Mouse (Mus musculus) hindbrain, postnatal 0 days (tissue): ENCODE data around the gene Anxa5. TPM values are rescaled to one million over a fixed set of nuclear protein-coding genes. Genes with fewer than 3 reads are reported as not detected.

Experiments
- ATAC-seq: fragments of 200-750 bp; cut with Nextera tagmentation; 2 replicates; pipeline ENCODE4 v1.8.0; 2017; ENCODE audit warnings: mild to moderate bottlenecking, moderate TSS enrichment, moderate library complexity
- DNase-seq: peaks from one replicate; pipeline ENCODE4 v3.0.0-alpha.2; 2015; ENCODE audit warnings: low spot score
- H3K27ac ChIP-seq: fragments of 300-500 bp; sonication (generic); 2 replicates; pipeline ENCODE4 v1.5.1; 2014; ENCODE audit warnings: mild to moderate bottlenecking
- H3K27me3 ChIP-seq: fragments of 300-500 bp; sonication (generic); 2 replicates; pipeline ENCODE4 v1.6.1; 2014; ENCODE audit warnings: low read length, mixed read lengths; ENCODE audit not compliant: insufficient read depth
- H3K36me3 ChIP-seq: fragments of 300-500 bp; sonication (generic); 2 replicates; pipeline ENCODE4 v1.6.1; 2014; ENCODE audit warnings: low read length, mixed read lengths; ENCODE audit not compliant: insufficient read depth
- H3K4me1 ChIP-seq: fragments of 300-500 bp; sonication (generic); 2 replicates; pipeline ENCODE4 v1.6.1; 2014; ENCODE audit warnings: antibody characterized with exemption, low read length, mixed read lengths; ENCODE audit not compliant: insufficient read depth
- H3K4me2 ChIP-seq: fragments of 300-500 bp; sonication (generic); 2 replicates; pipeline ENCODE4 v1.6.1; 2014; ENCODE audit warnings: low read depth, mild to moderate bottlenecking, low read length, moderate library complexity, mixed read lengths
- H3K4me3 ChIP-seq: fragments of 300-500 bp; sonication (generic); 2 replicates; pipeline ENCODE4 v1.5.1; 2014; ENCODE audit warnings: low read length
- H3K9ac ChIP-seq: fragments of 300-500 bp; sonication (generic); replicated peaks from 2 replicates; pipeline ENCODE4 v1.6.1; 2014; ENCODE audit warnings: mild to moderate bottlenecking, low read length, moderate library complexity, mixed read lengths
- H3K9me3 ChIP-seq: fragments of 300-500 bp; sonication (generic); 2 replicates; pipeline ENCODE4 v1.6.1; 2016; ENCODE audit warnings: low read length, mixed read lengths
- CTCF ChIP-seq: IDR thresholded peaks from 2 replicates; pipeline ENCODE4 v1.5.1; 2016; ENCODE audit warnings: antibody characterized with exemption, control low read depth, low read depth
- WGBS: fragments of 180-500 bp; shearing (Covaris S2); extraction: QIAGEN DNeasy Blood & Tissue Kit; methylation state at CpG from one replicate; pipeline ENCODE4 v1.1.7; 2014; 5-methylcytosine and 5-hydroxymethylcytosine counted together
- polyA plus RNA-seq: library from polyadenylated mRNA; unstranded; fragments of >200 nt; fragmentation: Nextera tagmentation; extraction: Ambion mirVana; gene quantifications from 2 replicates; pipeline ENCODE4 v1.2.1, GENCODE M21; 2015
- total RNA-seq: library from RNA; depleted of rRNA; stranded (reverse); fragments of >200 nt; gene quantifications from 2 replicates; pipeline ENCODE4 v1.2.3, GENCODE M21; 2014

Anxa5 gene
- total and polyA plus RNA-seq, 2 experiments from 2014 or later, result 33.5 to 54.0 TPM

GRCm38 (mm10) chr3:36496273-36496672, 20.6 kb upstream of the Anxa5 start:
- Histone ChIP-seq H3K36me3 (no peaks in the 10 kb centered on the region), H3K9ac (no peak overlapping the region), H3K9me3 (no peaks in the 10 kb centered on the region), H3K27ac (no peak overlapping the region), H3K4me3 (no peak overlapping the region), H3K4me2 (no peak overlapping the region), H3K27me3 (no peaks in the 10 kb centered on the region; the same call in 1 of the 2 replicates), H3K4me1 (no peaks in the 10 kb centered on the region)
- TF ChIP-seq CTCF, result no peak
- WGBS, result 76% methylated on average over 9 of the region's 9 CpGs
- ATAC-seq, result no peak
- no peak for DNase-seq

GRCm38 (mm10) chr3:36495436-36495835, 19.7 kb upstream of the Anxa5 start:
- 8% methylated on average over 6 of the region's 6 CpGs for WGBS
- Histone ChIP-seq H3K36me3 (no peaks in the 10 kb centered on the region), H3K27me3 (no peaks in the 10 kb centered on the region; the same call in 1 of the 2 replicates), H3K4me2 (0 out of 2 replicates have a peak overlapping the region, but pooled peaks have one; percentile 10), H3K4me1 (no peaks in the 10 kb centered on the region), H3K9ac (no peak overlapping the region), H3K9me3 (no peaks in the 10 kb centered on the region), H3K27ac (no peak overlapping the region), H3K4me3 (no peak overlapping the region)
- peak; percentile 94 for TF ChIP-seq CTCF
- peak; percentile 78 for ATAC-seq
- DNase-seq, result peak; percentile 90

GRCm38 (mm10) chr3:36494613-36495012, 18.9 kb upstream of the Anxa5 start:
- TF ChIP-seq CTCF, result no peak
- Histone ChIP-seq H3K9me3 (no peaks in the 10 kb centered on the region), H3K27me3 (no peaks in the 10 kb centered on the region; the same call in 1 of the 2 replicates), H3K27ac (no peak overlapping the region), H3K9ac (no peak overlapping the region), H3K4me2 (no peak overlapping the region), H3K4me1 (no peaks in the 10 kb centered on the region), H3K36me3 (no peaks in the 10 kb centered on the region), H3K4me3 (no peak overlapping the region)
- DNase-seq (no peak), ATAC-seq (no peak)
- 82% methylated on average over 2 of the region's 2 CpGs for WGBS

- H3K9ac ChIP-seq, result no peak overlapping the region
- DNase-seq (peak; percentile 32), ATAC-seq (0 out of 2 replicates have a peak, but pooled peaks have one; percentile 44)
- H3K4me1 ChIP-seq, result no peaks in the 10 kb centered on the region
- no peaks in the 10 kb centered on the region for H3K9me3 ChIP-seq
- H3K36me3 ChIP-seq, result no peaks in the 10 kb centered on the region
- no peak overlapping the region for H3K27ac ChIP-seq
- H3K4me2 ChIP-seq, result no peak overlapping the region
- no peak overlapping the region for H3K4me3 ChIP-seq
- 60% methylated on average over 6 of the region's 6 CpGs for WGBS
- no peaks in the 10 kb centered on the region; the same call in 1 of the 2 replicates for H3K27me3 ChIP-seq
- no peak for TF ChIP-seq CTCF
Observed at GRCm38 (mm10) chr3:36493641-36494283, 18.1 kb upstream of the Anxa5 start.

GRCm38 (mm10) chr3:36492716-36493391, 17.2 kb upstream of the Anxa5 start:
- H3K4me2 ChIP-seq, result no peak overlapping the region
- no peaks in the 10 kb centered on the region for H3K9me3 ChIP-seq
- no peak overlapping the region for H3K4me3 ChIP-seq
- ATAC-seq (no peak), DNase-seq (no peak)
- H3K27ac ChIP-seq, result no peak overlapping the region
- no peaks in the 10 kb centered on the region for H3K4me1 ChIP-seq
- H3K27me3 ChIP-seq, result no peaks in the 10 kb centered on the region; the same call in 1 of the 2 replicates
- H3K9ac ChIP-seq, result no peak overlapping the region
- H3K36me3 ChIP-seq, result no peaks in the 10 kb centered on the region
- 88% methylated on average over 9 of the region's 9 CpGs for WGBS
- TF ChIP-seq CTCF, result no peak

- no peak for ATAC-seq
- H3K4me3 ChIP-seq, result no peak overlapping the region
- H3K27ac ChIP-seq, result no peak overlapping the region
- no peaks in the 10 kb centered on the region for H3K9me3 ChIP-seq
- TF ChIP-seq CTCF, result no peak
- 97% methylated on average over 5 of the region's 5 CpGs for WGBS
- H3K4me1 ChIP-seq, result no peaks in the 10 kb centered on the region
- no peak overlapping the region for H3K4me2 ChIP-seq
- no peak for DNase-seq
- H3K9ac ChIP-seq, result no peak overlapping the region
- H3K27me3 ChIP-seq, result no peaks in the 10 kb centered on the region; the same call in 1 of the 2 replicates
- no peaks in the 10 kb centered on the region for H3K36me3 ChIP-seq
Observed at GRCm38 (mm10) chr3:36491535-36491934, 15.8 kb upstream of the Anxa5 start.

- ATAC-seq, result no peak
- WGBS, result 100% methylated on average over 1 of the region's 1 CpGs
- H3K4me3 ChIP-seq, result no peak overlapping the region
- H3K27me3 ChIP-seq, result no peaks in the 10 kb centered on the region; the same call in 1 of the 2 replicates
- no peaks in the 10 kb centered on the region for H3K9me3 ChIP-seq
- no peak for TF ChIP-seq CTCF
- DNase-seq, result no peak
- no peak overlapping the region for H3K9ac ChIP-seq
- H3K4me2 ChIP-seq, result no peak overlapping the region
- H3K4me1 ChIP-seq, result no peaks in the 10 kb centered on the region
- H3K36me3 ChIP-seq, result no peaks in the 10 kb centered on the region
- H3K27ac ChIP-seq, result no peak overlapping the region
Observed at GRCm38 (mm10) chr3:36489590-36489910, 13.9 kb upstream of the Anxa5 start.
